Mouse (Mus musculus): ENCODE data around the gene Arhgef6. TPM values are rescaled to one million over a fixed set of nuclear protein-coding genes. Genes with fewer than 3 reads are reported as not detected.

The Arhgef6 gene
- polyA plus RNA-seq, 1 experiment from 2014 or later, result 19.4 TPM

DNA sequence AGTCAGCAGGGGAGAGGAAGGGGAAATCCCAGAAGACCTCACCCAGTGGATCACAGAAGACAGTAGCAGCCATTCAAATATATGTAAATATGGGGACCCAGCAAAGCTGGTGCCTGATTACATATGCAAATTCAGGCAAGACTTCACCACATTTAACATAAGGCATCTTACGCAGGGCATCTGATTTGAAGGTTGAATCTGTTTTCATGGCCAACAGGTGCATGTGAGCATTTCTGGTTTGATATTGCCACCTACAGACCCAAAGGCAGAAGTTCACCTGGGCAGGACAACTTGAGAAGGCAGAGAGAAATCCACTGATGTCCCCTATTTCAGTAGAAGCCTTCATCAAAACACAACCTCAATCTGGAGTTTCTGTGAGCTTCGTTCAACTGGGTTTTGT, 77.8 kb downstream of the Arhgef6 start:
- peak; percentile 41 for TF ChIP-seq CTCF (IDR thresholded peaks at IDR 0.05; ENCODE audit: low read depth)
- Histone ChIP-seq H3K36me3 (ENCODE audit: insufficient read depth) (no peaks in the 10 kb centered on the region), H3K27me3 (ENCODE audit: insufficient read depth, low read length) (no peaks in the 10 kb centered on the region), H3K9me3 (ENCODE audit: low read depth, low read length) (no peaks in the 10 kb centered on the region), H3K4me1 (ENCODE audit: insufficient read depth) (no peaks in the 10 kb centered on the region), H3K4me2 (no peak overlapping the region), H3K9ac (no peak overlapping the region), H3K27ac (ENCODE audit: low read depth) (no peak overlapping the region), H3K4me3 (ENCODE audit: low read depth, low read length) (no peak overlapping the region)
- DNase-seq (no peak), ATAC-seq (ENCODE audit: insufficient read depth) (no peak)
- 49% methylated on average over 2 of the region's 2 CpGs for WGBS

DNA sequence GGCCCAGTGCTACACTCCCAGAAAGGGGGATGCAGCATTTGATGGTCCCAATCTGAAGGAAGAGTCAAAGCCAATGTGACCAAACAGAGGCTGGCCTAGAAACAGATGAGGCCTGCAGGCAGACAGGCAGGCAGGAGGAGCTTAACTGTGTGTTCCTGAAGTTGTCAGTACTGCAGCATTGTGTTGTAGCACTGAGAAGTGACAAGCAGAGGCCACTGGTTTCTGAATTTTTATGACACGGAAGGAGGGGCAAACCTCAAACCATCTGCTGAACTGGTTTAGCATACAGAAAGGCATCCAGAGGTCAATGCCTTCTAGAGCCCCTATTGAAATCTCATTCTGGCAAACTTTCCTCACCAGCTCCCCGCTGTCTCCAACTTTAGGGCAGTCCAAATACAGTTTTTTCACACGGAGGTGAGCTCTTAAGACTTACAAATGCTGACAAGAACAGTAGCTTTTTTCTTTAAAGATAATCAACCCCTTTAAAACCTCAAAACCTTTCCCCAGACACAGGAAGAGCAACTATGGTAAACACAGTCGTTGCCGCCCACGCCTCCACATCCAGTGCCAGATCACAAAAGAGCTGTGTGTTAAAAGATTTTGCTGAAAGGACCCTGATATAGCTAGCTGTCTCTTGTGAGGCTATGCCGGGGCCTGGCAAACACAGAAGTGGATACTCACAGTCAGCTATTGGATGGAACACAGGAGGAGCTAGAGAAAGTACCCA, 85.0 kb downstream of the Arhgef6 start:
- 47% methylated on average over 7 of the region's 7 CpGs for WGBS
- no peak for TF ChIP-seq CTCF (IDR thresholded peaks at IDR 0.05; ENCODE audit: low read depth)
- ATAC-seq (ENCODE audit: insufficient read depth) (peak; percentile 38; the same call in 1 of the 2 replicates), DNase-seq (peak; percentile 8)
- Histone ChIP-seq H3K4me1 (ENCODE audit: insufficient read depth) (no peaks in the 10 kb centered on the region), H3K9ac (no peak overlapping the region), H3K27me3 (ENCODE audit: insufficient read depth, low read length) (no peaks in the 10 kb centered on the region), H3K9me3 (ENCODE audit: low read depth, low read length) (no peaks in the 10 kb centered on the region), H3K4me3 (ENCODE audit: low read depth, low read length) (no peak overlapping the region), H3K27ac (ENCODE audit: low read depth) (no peak overlapping the region), H3K4me2 (no peak overlapping the region), H3K36me3 (ENCODE audit: insufficient read depth) (no peaks in the 10 kb centered on the region)

DNA sequence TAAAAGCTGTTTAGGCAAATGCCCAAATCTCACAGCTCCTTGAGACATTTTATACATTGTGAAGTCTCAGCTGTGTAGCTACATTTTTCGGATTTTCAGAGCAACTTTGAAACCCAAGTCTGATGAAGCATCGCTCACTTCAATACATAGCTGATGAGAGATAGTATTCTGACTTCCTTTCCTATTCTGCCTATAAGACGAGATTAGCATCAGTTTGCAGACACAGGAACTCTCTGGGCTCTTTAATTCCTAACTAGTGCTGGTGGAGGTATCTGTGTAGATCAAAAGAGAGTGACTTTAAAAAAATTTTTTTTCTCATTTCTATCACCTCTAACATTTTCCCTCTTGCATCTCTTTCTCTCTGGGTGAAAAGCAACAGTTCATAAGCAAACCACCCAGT, 100.0 kb downstream of the Arhgef6 start:
- Histone ChIP-seq H3K9ac (no peak overlapping the region), H3K4me2 (no peak overlapping the region), H3K36me3 (ENCODE audit: insufficient read depth) (no peaks in the 10 kb centered on the region), H3K4me1 (ENCODE audit: insufficient read depth) (no peaks in the 10 kb centered on the region), H3K4me3 (ENCODE audit: low read depth, low read length) (no peak overlapping the region), H3K27ac (ENCODE audit: low read depth) (no peak overlapping the region), H3K27me3 (ENCODE audit: insufficient read depth, low read length) (no peaks in the 10 kb centered on the region), H3K9me3 (ENCODE audit: low read depth, low read length) (no peaks in the 10 kb centered on the region)
- DNase-seq (no peak), ATAC-seq (ENCODE audit: insufficient read depth) (no peak)
- TF ChIP-seq CTCF (IDR thresholded peaks at IDR 0.05; ENCODE audit: low read depth), result no peak
- 61% methylated on average over 3 of the region's 3 CpGs for WGBS

DNA sequence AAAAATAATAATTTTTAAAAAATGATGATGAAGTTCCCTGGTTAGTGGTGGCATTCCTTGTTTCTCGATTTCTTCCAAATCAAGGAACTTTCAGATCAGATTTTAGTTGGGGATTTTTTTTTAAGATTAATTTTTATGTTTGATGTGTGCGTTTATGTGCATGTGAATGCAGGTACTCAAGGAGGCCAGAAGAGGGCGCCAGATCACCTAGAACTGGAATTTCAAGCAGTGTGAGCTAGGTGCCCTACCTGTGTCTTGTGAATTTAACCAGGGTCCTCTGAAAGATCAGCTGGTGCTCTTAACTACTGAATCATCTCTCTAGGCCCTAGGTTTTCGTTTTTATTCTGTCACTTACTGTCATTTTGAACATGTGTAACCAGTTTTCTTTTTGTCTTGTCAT, 102.5 kb downstream of the Arhgef6 start:
- no peak overlapping the region for H3K4me2 ChIP-seq
- H3K4me3 ChIP-seq (ENCODE audit: low read depth, low read length), result no peak overlapping the region
- no peaks in the 10 kb centered on the region for H3K27me3 ChIP-seq (ENCODE audit: insufficient read depth, low read length)
- no peak overlapping the region for H3K9ac ChIP-seq
- no peaks in the 10 kb centered on the region for H3K36me3 ChIP-seq (ENCODE audit: insufficient read depth)
- H3K9me3 ChIP-seq (ENCODE audit: low read depth, low read length), result no peaks in the 10 kb centered on the region
- 0 out of 2 replicates have a peak, but pooled peaks have one; percentile 17 for TF ChIP-seq CTCF (IDR thresholded peaks at IDR 0.05; ENCODE audit: low read depth)
- WGBS, result 61% methylated on average over 4 of the region's 4 CpGs
- no peaks in the 10 kb centered on the region for H3K4me1 ChIP-seq (ENCODE audit: insufficient read depth)
- DNase-seq, result no peak
- no peak for ATAC-seq (ENCODE audit: insufficient read depth)
- no peak overlapping the region for H3K27ac ChIP-seq (ENCODE audit: low read depth)

DNA sequence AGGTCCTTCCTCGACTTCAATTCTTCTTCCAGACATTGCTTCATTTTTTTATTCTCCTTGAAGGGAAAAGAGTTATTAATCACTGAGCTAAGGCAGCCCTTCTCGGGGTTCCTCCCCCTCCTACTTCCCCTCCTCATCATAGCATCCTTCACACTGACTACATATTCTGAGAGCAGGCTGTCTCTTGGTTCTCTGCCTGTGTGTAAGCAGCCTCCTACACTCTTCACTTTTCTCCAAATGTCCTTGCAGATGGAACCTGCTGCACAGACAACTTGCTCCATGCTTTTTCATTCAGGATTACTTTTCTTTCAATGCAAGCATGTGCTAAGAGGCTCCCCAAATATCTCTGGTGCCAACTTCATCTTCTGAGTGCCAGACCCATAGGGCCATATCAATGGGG, 104.9 kb downstream of the Arhgef6 start:
- TF ChIP-seq CTCF (IDR thresholded peaks at IDR 0.05; ENCODE audit: low read depth), result no peak
- no peak overlapping the region for H3K27ac ChIP-seq (ENCODE audit: low read depth)
- DNase-seq (no peak), ATAC-seq (ENCODE audit: insufficient read depth) (no peak)
- WGBS, result 51% methylated on average over 2 of the region's 2 CpGs
- no peaks in the 10 kb centered on the region for H3K9me3 ChIP-seq (ENCODE audit: low read depth, low read length)
- H3K27me3 ChIP-seq (ENCODE audit: insufficient read depth, low read length), result no peaks in the 10 kb centered on the region
- H3K4me1 ChIP-seq (ENCODE audit: insufficient read depth), result no peaks in the 10 kb centered on the region
- no peak overlapping the region for H3K4me2 ChIP-seq
- H3K9ac ChIP-seq, result no peak overlapping the region
- no peak overlapping the region for H3K4me3 ChIP-seq (ENCODE audit: low read depth, low read length)
- H3K36me3 ChIP-seq (ENCODE audit: insufficient read depth), result no peaks in the 10 kb centered on the region

DNA sequence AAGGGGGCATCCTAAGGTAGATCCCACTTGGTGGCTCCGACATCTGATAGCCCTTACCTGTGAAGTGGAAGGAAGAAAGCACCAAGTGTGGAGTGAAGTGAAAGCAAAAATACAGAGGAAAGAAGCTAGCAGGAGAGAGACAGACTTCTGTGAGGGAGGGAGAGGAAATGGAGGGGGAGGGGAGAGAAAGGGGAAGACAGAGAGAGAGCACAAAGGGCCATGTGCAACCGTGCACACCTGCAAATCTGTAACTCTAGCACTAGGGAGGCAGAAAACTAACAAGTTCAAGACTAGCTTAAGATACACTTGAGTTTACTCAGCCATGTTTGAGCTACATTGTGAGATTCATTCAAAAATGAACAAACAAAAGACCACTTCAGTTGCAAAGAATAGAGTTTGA, 110.4 kb downstream of the Arhgef6 start:
- Histone ChIP-seq H3K27me3 (ENCODE audit: insufficient read depth, low read length) (no peaks in the 10 kb centered on the region), H3K4me2 (no peak overlapping the region), H3K4me3 (ENCODE audit: low read depth, low read length) (no peak overlapping the region), H3K9ac (no peak overlapping the region), H3K27ac (ENCODE audit: low read depth) (no peak overlapping the region), H3K9me3 (ENCODE audit: low read depth, low read length) (no peaks in the 10 kb centered on the region), H3K4me1 (ENCODE audit: insufficient read depth) (no peaks in the 10 kb centered on the region), H3K36me3 (ENCODE audit: insufficient read depth) (no peaks in the 10 kb centered on the region)
- ATAC-seq (ENCODE audit: insufficient read depth) (no peak), DNase-seq (no peak)
- no peak for TF ChIP-seq CTCF (IDR thresholded peaks at IDR 0.05; ENCODE audit: low read depth)
- WGBS, result 52% methylated on average over 2 of the region's 2 CpGs

DNA sequence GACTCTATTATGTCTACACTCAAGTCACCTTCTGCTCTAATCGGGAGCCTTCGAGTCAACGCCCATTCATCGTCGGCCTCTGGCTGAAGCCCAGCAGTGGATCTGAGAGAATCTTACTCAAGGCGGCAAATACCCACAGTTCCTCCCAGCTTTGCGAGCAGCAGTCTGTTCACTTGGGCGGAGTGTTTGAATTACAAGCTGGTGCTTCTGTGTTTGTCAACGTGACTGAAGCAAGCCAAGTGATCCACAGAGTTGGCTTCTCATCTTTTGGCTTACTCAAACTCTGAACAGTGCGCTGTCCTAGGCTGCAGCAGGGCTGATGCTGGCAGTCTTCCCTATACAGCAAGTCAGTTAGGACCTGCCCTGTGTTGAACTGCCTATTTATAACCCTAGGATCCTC, 115.2 kb downstream of the Arhgef6 start:
- no peaks in the 10 kb centered on the region for H3K9me3 ChIP-seq (ENCODE audit: low read depth, low read length)
- H3K27me3 ChIP-seq (ENCODE audit: insufficient read depth, low read length), result no peaks in the 10 kb centered on the region
- H3K27ac ChIP-seq (ENCODE audit: low read depth), result no peak overlapping the region
- no peak overlapping the region for H3K4me2 ChIP-seq
- no peaks in the 10 kb centered on the region for H3K36me3 ChIP-seq (ENCODE audit: insufficient read depth)
- no peak for TF ChIP-seq CTCF (IDR thresholded peaks at IDR 0.05; ENCODE audit: low read depth)
- H3K9ac ChIP-seq, result no peak overlapping the region
- 75% methylated on average over 10 of the region's 10 CpGs for WGBS
- H3K4me1 ChIP-seq (ENCODE audit: insufficient read depth), result no peaks in the 10 kb centered on the region
- no peak for DNase-seq
- ATAC-seq (ENCODE audit: insufficient read depth), result no peak
- no peak overlapping the region for H3K4me3 ChIP-seq (ENCODE audit: low read depth, low read length)
